Mouse (Mus musculus) G1E (cell line): ENCODE measurements around the gene Natd1. TPM values are rescaled to one million over a fixed set of nuclear protein-coding genes. Genes with fewer than 3 reads are reported as not detected.
"Not testable (repeated sequence)": the region's sequence is repeated elsewhere in the genome, so short reads cannot be mapped to it uniquely, and the experiment has no call there.

Experiments used
- ATAC-seq: 2 replicates; pipeline ENCODE4 v1.8.0; 2016; ENCODE audit warnings: mild to moderate bottlenecking; ENCODE audit not compliant: insufficient number of reproducible peaks, poor library complexity, low FRiP score, severe bottlenecking; ENCODE audit errors: extremely low read depth
- DNase-seq: peaks from one replicate; pipeline ENCODE4 v3.0.0; 2012; ENCODE audit warnings: low spot score
- H3K27me3 ChIP-seq: 2 replicates; pipeline ENCODE4 v1.6.1; 2012; ENCODE audit warnings: mild to moderate bottlenecking, low read length, inconsistent platforms; ENCODE audit not compliant: insufficient read depth
- H3K36me3 ChIP-seq: replicated peaks from 2 replicates; pipeline ENCODE3; 2012; ENCODE audit warnings: mild to moderate bottlenecking, inconsistent platforms
- H3K4me1 ChIP-seq: 2 replicates; pipeline ENCODE4 v1.6.1; 2012; ENCODE audit warnings: low read depth, low read length, inconsistent platforms, mixed read lengths; ENCODE audit not compliant: insufficient read depth
- H3K4me3 ChIP-seq: 2 replicates; pipeline ENCODE4 v1.5.1; 2012; ENCODE audit warnings: low read depth, mild to moderate bottlenecking, inconsistent platforms, low read length, moderate library complexity, mixed read lengths
- H3K9me3 ChIP-seq: replicated peaks from 2 replicates; pipeline ENCODE4 v1.6.1; 2012; ENCODE audit warnings: inconsistent platforms
- CTCF ChIP-seq: IDR thresholded peaks from 2 replicates; pipeline ENCODE4 v1.5.1; 2012; ENCODE audit warnings: low read depth, low read length, inconsistent platforms, mixed read lengths
- GATA1 ChIP-seq: IDR thresholded peaks from 2 replicates; pipeline ENCODE4 v1.6.1; 2012; ENCODE audit warnings: borderline replicate concordance, low read length, inconsistent platforms, mixed read lengths
- GATA2 ChIP-seq: IDR thresholded peaks from 2 replicates; pipeline ENCODE4 v1.6.1; 2012; ENCODE audit warnings: low read depth, low read length, inconsistent platforms, borderline replicate concordance
- POLR2AphosphoS5 ChIP-seq: IDR thresholded peaks from 2 replicates; pipeline ENCODE4 v1.6.1; 2012; ENCODE audit warnings: low read depth, low read length, inconsistent platforms; ENCODE audit not compliant: insufficient replicate concordance
- TAL1 ChIP-seq: conservative IDR thresholded peaks from 2 replicates; pipeline ENCODE4 v1.6.1; 2012; ENCODE audit warnings: low read depth, low read length, inconsistent platforms, mixed read lengths
- polyA plus RNA-seq: library from polyadenylated mRNA; stranded (reverse); fragments of >175 nt; gene quantifications from 2 replicates; pipeline ENCODE4 v1.2.3, GENCODE M21; 2012
- total RNA-seq, 2 experiments: library from RNA; stranded (forward) in 1 of 2; stranded (reverse) in 1 of 2; fragments of 200-1000 nt in 1 of 2; fragments of >200 nt in 1 of 2; fragmentation: Nextera tagmentation in 1 of 2; gene quantifications; 2 replicates each; pipeline ENCODE4 v1.2.3; 2014 to 2017

The Natd1 gene
- total and polyA plus RNA-seq, 3 experiments = 5.9 to 10.5 (median 6.4) TPM

- no peak for DNase-seq
- Histone ChIP-seq H3K36me3 (peaks cover 39% of the 10 kb centered on the region), H3K4me3 (no peak overlapping the region), H3K27me3 (peaks cover 12% of the 10 kb centered on the region), H3K9me3 (no peaks in the 10 kb centered on the region), H3K4me1 (no peaks in the 10 kb centered on the region)
- TF ChIP-seq GATA1 = no peak
- no peak for TF ChIP-seq POLR2AphosphoS5
- no peak for TF ChIP-seq GATA2
- no peak for TF ChIP-seq TAL1
- ATAC-seq = no peak
Observed at GRCm38 (mm10) chr11:60903661-60904061, 10.9 kb downstream of the Natd1 start.

DNA sequence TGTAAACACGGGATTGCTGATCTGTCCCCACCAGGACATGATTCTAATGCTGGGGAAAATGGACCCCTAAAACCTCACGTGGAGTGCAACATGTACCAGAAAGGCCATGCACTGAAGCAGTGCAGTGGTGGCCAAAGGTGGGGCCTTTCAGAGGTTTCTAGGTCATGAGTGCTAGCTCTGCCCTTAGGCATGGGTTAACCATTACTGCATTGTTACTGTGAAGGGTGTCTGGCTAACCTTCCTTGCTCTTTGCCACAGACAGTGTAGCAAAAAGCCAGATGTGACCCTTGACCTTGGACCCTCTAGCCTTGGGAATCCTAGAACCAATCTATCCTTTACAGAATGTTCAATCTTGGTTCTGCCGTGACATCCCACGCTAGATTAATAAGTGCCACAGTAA lies 12.1 kb downstream of the Natd1 start:
- H3K4me1 ChIP-seq = 0 out of 2 replicates have a peak, but pooled peaks cover 3% of the 10 kb centered on the region
- H3K36me3 ChIP-seq = peaks cover 35% of the 10 kb centered on the region
- no peak overlapping the region for H3K4me3 ChIP-seq
- no peaks in the 10 kb centered on the region for H3K9me3 ChIP-seq
- DNase-seq (no peak), ATAC-seq (no peak)
- no peak for TF ChIP-seq CTCF
- no peak for TF ChIP-seq GATA1
- TF ChIP-seq TAL1 = no peak
- no peak for TF ChIP-seq POLR2AphosphoS5
- no peak for TF ChIP-seq GATA2
- peaks cover 16% of the 10 kb centered on the region for H3K27me3 ChIP-seq

GRCm38 (mm10) chr11:60902001-60902400 lies 12.5 kb downstream of the Natd1 start:
- no peak for TF ChIP-seq GATA2
- no peak for TF ChIP-seq TAL1
- no peak for TF ChIP-seq CTCF
- TF ChIP-seq POLR2AphosphoS5 = no peak
- no peak for TF ChIP-seq GATA1
- no peak for ATAC-seq
- no peaks in the 10 kb centered on the region for H3K9me3 ChIP-seq
- peaks cover 21% of the 10 kb centered on the region for H3K27me3 ChIP-seq
- no peak overlapping the region for H3K4me3 ChIP-seq
- no peak for DNase-seq
- H3K36me3 ChIP-seq = peaks cover 35% of the 10 kb centered on the region
- H3K4me1 ChIP-seq = 0 out of 2 replicates have a peak, but pooled peaks cover 3% of the 10 kb centered on the region

GRCm38 (mm10) chr11:60895915-60896314 lies 18.6 kb downstream of the Natd1 start:
- DNase-seq (no peak), ATAC-seq (no peak)
- Histone ChIP-seq H3K4me3 (no peak overlapping the region), H3K4me1 (0 out of 2 replicates have a peak, but pooled peaks cover 3% of the 10 kb centered on the region), H3K27me3 (peaks cover 27% of the 10 kb centered on the region), H3K36me3 (no peaks in the 10 kb centered on the region), H3K9me3 (no peaks in the 10 kb centered on the region)
- TF ChIP-seq CTCF (no peak), POLR2AphosphoS5 (no peak), TAL1 (no peak)

DNA sequence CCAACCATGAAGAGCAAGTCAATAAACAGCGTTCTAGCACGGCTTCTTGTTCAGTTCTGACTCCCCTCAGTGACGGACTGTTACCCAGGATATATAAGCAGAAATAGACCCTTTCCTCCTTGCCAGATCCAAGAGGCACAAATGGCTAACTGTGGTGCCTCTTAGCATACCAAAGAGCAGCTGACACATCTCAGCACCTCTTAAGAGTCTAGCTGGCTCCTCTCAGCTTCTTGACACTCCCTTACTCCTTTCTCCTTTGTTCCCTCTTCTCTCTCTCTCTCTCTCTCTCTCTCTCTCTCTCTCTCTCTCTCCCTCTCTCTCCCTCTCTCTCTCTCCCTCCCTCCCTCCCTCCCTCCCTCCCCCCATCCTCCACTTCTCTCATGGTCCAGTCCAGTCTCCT lies 23.8 kb downstream of the Natd1 start:
- DNase-seq (no peak), ATAC-seq (no peak)
- TF ChIP-seq GATA2 (no peak), POLR2AphosphoS5 (no peak), CTCF (no peak), GATA1 (no peak), TAL1 (no peak)
- Histone ChIP-seq H3K4me1 (no peaks in the 10 kb centered on the region), H3K9me3 (no peaks in the 10 kb centered on the region), H3K36me3 (no peaks in the 10 kb centered on the region), H3K4me3 (no peak overlapping the region), H3K27me3 (peaks cover 16% of the 10 kb centered on the region)

GRCm38 (mm10) chr11:60890286-60890685 lies 24.3 kb downstream of the Natd1 start:
- peaks cover 14% of the 10 kb centered on the region for H3K27me3 ChIP-seq
- no peaks in the 10 kb centered on the region for H3K4me1 ChIP-seq
- no peaks in the 10 kb centered on the region for H3K36me3 ChIP-seq
- TF ChIP-seq CTCF (no peak), POLR2AphosphoS5 (no peak), GATA2 (no peak), TAL1 (no peak), GATA1 (no peak)
- no peak overlapping the region for H3K4me3 ChIP-seq
- DNase-seq (no peak), ATAC-seq (no peak)
- H3K9me3 ChIP-seq = no peaks in the 10 kb centered on the region

- Histone ChIP-seq H3K27me3 (peaks cover 14% of the 10 kb centered on the region), H3K9me3 (no peaks in the 10 kb centered on the region), H3K4me3 (no peak overlapping the region), H3K4me1 (no peaks in the 10 kb centered on the region), H3K36me3 (no peaks in the 10 kb centered on the region)
- DNase-seq (no peak), ATAC-seq (no peak)
- no peak for TF ChIP-seq POLR2AphosphoS5
- TF ChIP-seq CTCF = no peak
- TF ChIP-seq TAL1 = no peak
- TF ChIP-seq GATA1 = no peak
- no peak for TF ChIP-seq GATA2
Observed at GRCm38 (mm10) chr11:60889861-60890260, 24.7 kb downstream of the Natd1 start.

GRCm38 (mm10) chr11:60886986-60887385 lies 27.6 kb downstream of the Natd1 start:
- peaks cover 14% of the 10 kb centered on the region for H3K27me3 ChIP-seq
- H3K4me3 ChIP-seq, H3K36me3 ChIP-seq, H3K4me1 ChIP-seq, DNase-seq, H3K9me3 ChIP-seq, ATAC-seq: not testable (repeated sequence)
